Mouse (Mus musculus): Measurements from ENCODE around the gene Olfr791.

- TF ChIP-seq CTCF (IDR thresholded peaks at IDR 0.05; ENCODE audit: low read depth, low read length) = no peak
- no peak for TF ChIP-seq POLR2AphosphoS5 (IDR thresholded peaks at IDR 0.05; ENCODE audit: insufficient replicate concordance, low read depth, low read length)
- TF ChIP-seq TAL1 (conservative IDR thresholded peaks at IDR 0.05; ENCODE audit: low read depth, low read length) = no peak
- TF ChIP-seq GATA2 (IDR thresholded peaks at IDR 0.05; ENCODE audit: borderline replicate concordance, low read depth, low read length) = no peak
- TF ChIP-seq GATA1 (IDR thresholded peaks at IDR 0.05; ENCODE audit: borderline replicate concordance, low read length) = no peak
Measured at GRCm38 (mm10) chr10:129473723-129474122, 47.9 kb upstream of the Olfr791 start.
